Mouse (Mus musculus) heart, embryonic 11.5 days (tissue): ENCODE results near the gene Notum. TPM values are rescaled to one million over a fixed set of nuclear protein-coding genes. Genes with fewer than 3 reads are reported as not detected.
A peak's percentile ranks its signal among the peaks of the same experiment; 100 is the strongest.

Experiments
- ATAC-seq: fragments of 200-750 bp; cut with Nextera tagmentation; replicated peaks from 2 replicates; pipeline ENCODE4 v1.8.0; 2017; ENCODE audit warnings: moderate library complexity; ENCODE audit not compliant: insufficient number of reproducible peaks, low FRiP score, low TSS enrichment
- H3K27ac ChIP-seq: fragments of 300-500 bp; sonication (generic); 2 replicates; pipeline ENCODE4 v1.5.1; 2014; ENCODE audit warnings: mild to moderate bottlenecking, low read depth, low read length
- H3K27me3 ChIP-seq: fragments of 300-500 bp; sonication (generic); 2 replicates; pipeline ENCODE4 v1.6.1; 2014; ENCODE audit warnings: mild to moderate bottlenecking, low read length, mixed read lengths; ENCODE audit not compliant: control insufficient read depth, insufficient read depth
- H3K36me3 ChIP-seq: fragments of 300-500 bp; sonication (generic); 2 replicates; pipeline ENCODE4 v1.6.1; 2014; ENCODE audit warnings: mild to moderate bottlenecking, low read length, moderate library complexity, mixed read lengths; ENCODE audit not compliant: control insufficient read depth, insufficient read depth
- H3K4me1 ChIP-seq: fragments of 300-500 bp; sonication (generic); 2 replicates; pipeline ENCODE4 v1.6.1; 2014; ENCODE audit warnings: low read length; ENCODE audit not compliant: control insufficient read depth, insufficient read depth
- H3K4me2 ChIP-seq: fragments of 300-500 bp; sonication (generic); 2 replicates; pipeline ENCODE4 v1.6.1; 2014; ENCODE audit warnings: mild to moderate bottlenecking, moderate library complexity
- H3K4me3 ChIP-seq: fragments of 300-500 bp; sonication (generic); 2 replicates; pipeline ENCODE4 v1.5.1; 2014; ENCODE audit warnings: low read depth, low read length
- H3K9ac ChIP-seq: fragments of 300-500 bp; sonication (generic); 2 replicates; pipeline ENCODE4 v1.6.1; 2014; ENCODE audit warnings: mild to moderate bottlenecking, low read depth, low read length, moderate library complexity
- H3K9me3 ChIP-seq: fragments of 300-500 bp; sonication (generic); replicated peaks from 2 replicates; pipeline ENCODE4 v1.6.1; 2016; ENCODE audit warnings: low read length; ENCODE audit not compliant: control insufficient read depth
- WGBS: fragments of 180-500 bp; shearing (Covaris S2); extraction: QIAGEN DNeasy Blood & Tissue Kit; methylation state at CpG from one replicate; pipeline ENCODE4 v1.1.7; 2014; ENCODE audit not compliant: insufficient replicate concordance; 5-methylcytosine and 5-hydroxymethylcytosine counted together
- polyA plus RNA-seq: library from polyadenylated mRNA; unstranded; fragments of >200 nt; fragmentation: Nextera tagmentation; extraction: Ambion mirVana; gene quantifications from 2 replicates; pipeline ENCODE4 v1.2.1, GENCODE M21; 2014

Notum gene
- polyA plus RNA-seq, 1 experiment from 2014 or later = 1.5 TPM

DNA sequence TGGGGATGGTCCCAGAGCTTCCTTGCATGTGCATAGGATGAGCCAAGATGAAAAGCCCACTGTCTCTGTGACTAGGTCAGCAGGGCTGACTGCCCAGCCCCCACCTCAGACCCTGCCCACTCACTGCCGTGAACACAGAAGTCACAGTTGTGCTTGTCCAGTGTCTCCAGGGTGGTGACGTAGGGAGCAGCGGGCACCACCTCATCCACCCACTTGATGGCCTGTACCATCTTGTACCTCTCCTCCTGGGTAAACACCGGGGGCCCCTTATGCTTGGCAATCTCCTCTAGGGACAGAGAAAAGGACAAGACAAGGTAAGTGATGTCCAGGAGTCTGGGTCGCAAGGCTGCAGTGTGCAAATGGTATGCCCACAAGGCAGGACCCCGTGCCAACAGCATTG, 45.8 kb downstream of the Notum start:
- ATAC-seq = no peak
- H3K9ac ChIP-seq = no peak overlapping the region
- H3K4me3 ChIP-seq = no peak overlapping the region
- H3K4me2 ChIP-seq = no peak overlapping the region
- no peaks in the 10 kb centered on the region for H3K9me3 ChIP-seq
- H3K36me3 ChIP-seq = peaks cover 28% of the 10 kb centered on the region
- H3K27me3 ChIP-seq = no peaks in the 10 kb centered on the region
- H3K27ac ChIP-seq = no peak overlapping the region
- H3K4me1 ChIP-seq = peaks cover 12% of the 10 kb centered on the region
- 88% methylated on average over 6 of the region's 6 CpGs for WGBS

DNA sequence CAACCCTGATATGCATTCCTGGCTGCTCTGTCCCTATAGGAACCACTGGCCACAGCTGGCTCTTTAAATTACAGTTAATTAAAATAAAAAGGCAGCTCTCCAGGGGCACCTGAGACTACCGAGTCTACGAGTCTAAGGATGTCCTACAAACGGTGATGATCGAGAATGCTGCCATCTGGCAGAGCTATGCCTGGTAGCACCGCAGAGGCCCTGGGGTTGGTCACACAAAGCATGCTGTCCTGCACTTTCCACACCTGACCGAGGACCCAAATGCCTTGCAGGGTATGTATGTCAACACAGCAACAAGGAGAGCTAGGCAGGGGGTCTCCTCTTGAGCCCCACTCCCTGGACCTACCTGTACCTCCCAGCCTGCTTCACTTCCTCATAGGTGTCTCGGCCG, 47.0 kb downstream of the Notum start:
- no peak for ATAC-seq
- H3K27ac ChIP-seq = no peak overlapping the region
- peaks cover 23% of the 10 kb centered on the region for H3K36me3 ChIP-seq
- peaks cover 20% of the 10 kb centered on the region for H3K4me1 ChIP-seq
- no peak overlapping the region for H3K9ac ChIP-seq
- no peak overlapping the region for H3K4me3 ChIP-seq
- 86% methylated on average over 8 of the region's 8 CpGs for WGBS
- no peaks in the 10 kb centered on the region for H3K27me3 ChIP-seq
- H3K9me3 ChIP-seq = no peaks in the 10 kb centered on the region
- H3K4me2 ChIP-seq = no peak overlapping the region

DNA sequence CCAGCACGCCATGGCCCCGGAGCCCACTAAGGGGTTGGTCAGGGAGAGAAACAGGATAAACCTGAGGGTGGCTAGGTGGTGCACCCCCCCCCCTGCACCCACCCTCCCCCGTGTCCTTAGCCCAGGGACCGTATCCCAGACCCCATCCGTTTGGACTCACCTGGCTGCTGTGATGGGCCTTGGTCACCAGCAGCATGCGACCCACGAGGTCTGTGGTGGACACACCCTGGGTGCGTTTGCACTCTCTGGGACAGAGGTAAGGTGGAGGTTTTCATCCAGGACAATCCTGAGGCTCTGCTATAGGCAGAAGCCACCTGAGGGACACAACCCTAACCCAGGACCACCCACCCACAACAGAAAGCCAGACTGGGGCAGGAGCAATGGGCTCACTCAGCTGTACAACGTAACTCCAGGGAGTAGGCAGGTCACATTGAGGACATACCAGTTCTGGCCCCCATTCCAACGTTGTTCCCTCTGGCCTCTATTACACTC, 47.4 kb downstream of the Notum start:
- Histone ChIP-seq H3K4me1 (peaks cover 25% of the 10 kb centered on the region), H3K36me3 (peaks cover 21% of the 10 kb centered on the region), H3K9ac (no peak overlapping the region), H3K27ac (no peak overlapping the region), H3K4me2 (no peak overlapping the region), H3K27me3 (no peaks in the 10 kb centered on the region), H3K9me3 (no peaks in the 10 kb centered on the region), H3K4me3 (no peak overlapping the region)
- ATAC-seq = no peak
- WGBS = 87% methylated on average over 10 of the region's 10 CpGs

DNA sequence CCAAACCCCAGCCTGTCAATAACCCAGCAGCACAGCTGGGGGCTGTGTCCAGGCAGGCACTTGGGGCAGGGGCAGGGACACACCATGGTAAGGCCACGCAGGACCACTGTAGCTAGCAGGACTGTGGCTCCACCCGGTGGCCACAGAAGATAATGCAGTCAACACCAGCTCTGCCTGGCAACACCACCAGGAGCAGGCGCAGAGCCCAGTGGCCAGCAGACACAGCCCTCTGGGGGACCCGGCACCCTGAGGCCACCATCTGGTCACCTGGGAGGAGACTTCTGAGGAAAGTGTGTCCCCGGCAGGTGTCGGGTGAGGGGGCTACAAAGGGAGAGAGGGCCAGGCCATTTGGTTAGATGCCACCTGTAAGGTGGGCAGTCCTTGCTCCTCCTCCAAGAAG, 48.2 kb downstream of the Notum start:
- H3K4me1 ChIP-seq = peaks cover 29% of the 10 kb centered on the region
- H3K36me3 ChIP-seq = peaks cover 19% of the 10 kb centered on the region
- no peak overlapping the region for H3K4me3 ChIP-seq
- WGBS = 40% methylated on average over 6 of the region's 6 CpGs
- H3K4me2 ChIP-seq = no peak overlapping the region
- no peak for ATAC-seq
- peaks cover under 1% of the 10 kb centered on the region; the same call in 1 of the 2 replicates for H3K27me3 ChIP-seq
- no peak overlapping the region for H3K27ac ChIP-seq
- H3K9ac ChIP-seq = no peak overlapping the region
- H3K9me3 ChIP-seq = no peaks in the 10 kb centered on the region

DNA sequence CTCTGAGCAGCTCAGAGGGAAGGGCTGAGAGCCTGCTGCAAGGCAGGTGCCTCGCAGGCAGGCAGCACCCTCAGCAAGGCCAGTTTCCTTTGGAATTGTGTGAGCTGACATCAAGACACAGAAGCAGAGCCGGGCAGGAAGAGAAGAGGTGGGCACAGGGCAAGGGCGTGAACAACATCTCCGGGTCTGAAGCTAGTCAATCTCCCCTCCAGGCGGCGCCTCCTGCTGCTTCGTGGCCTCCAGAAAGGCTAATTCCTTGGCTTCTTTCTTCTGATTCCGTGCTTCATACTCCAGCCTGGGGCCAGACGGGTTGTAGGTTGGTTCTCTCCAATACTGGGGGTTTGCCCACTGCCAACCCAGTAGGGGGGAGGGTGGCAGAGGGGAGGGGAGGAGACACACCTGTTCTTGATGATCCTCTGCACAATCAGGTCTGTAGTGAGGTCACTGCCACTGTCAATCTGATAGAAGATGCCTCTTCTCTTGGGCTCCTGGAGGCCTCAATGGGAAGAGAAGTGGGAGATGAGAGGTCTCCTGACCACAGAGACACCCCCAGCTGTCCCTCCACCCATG, 50.4 kb downstream of the Notum start:
- peaks cover 3% of the 10 kb centered on the region; the same call in 1 of the 2 replicates for H3K27me3 ChIP-seq
- no peak overlapping the region for H3K9ac ChIP-seq
- H3K4me1 ChIP-seq = peaks cover 24% of the 10 kb centered on the region
- H3K36me3 ChIP-seq = peaks cover 19% of the 10 kb centered on the region
- no peak overlapping the region for H3K4me3 ChIP-seq
- no peaks in the 10 kb centered on the region for H3K9me3 ChIP-seq
- no peak overlapping the region for H3K4me2 ChIP-seq
- 87% methylated on average over 9 of the region's 9 CpGs for WGBS
- ATAC-seq = no peak
- H3K27ac ChIP-seq = no peak overlapping the region

DNA sequence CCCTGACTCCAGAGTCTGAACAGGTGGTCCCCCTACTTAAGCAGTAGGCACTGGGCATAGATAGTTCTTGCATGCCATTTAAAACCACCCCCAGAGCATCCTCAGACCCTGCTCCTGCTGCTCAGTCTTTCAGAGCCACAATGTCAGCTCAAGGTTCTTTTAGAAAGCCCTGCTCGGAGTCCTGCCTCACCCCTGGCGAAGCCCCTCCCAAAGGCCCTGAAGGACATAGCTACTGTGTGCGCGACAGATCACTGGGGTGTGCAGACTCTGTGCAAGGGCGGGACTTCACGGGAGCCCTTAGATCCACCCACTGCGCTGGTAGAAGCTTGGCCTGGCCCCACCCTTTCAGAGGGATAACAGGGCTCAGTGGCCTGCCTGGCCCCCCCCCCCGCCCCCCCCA, 51.7 kb downstream of the Notum start:
- Histone ChIP-seq H3K9me3 (no peaks in the 10 kb centered on the region), H3K27ac (peak overlapping the region; percentile 50; the same call in 1 of the 2 replicates), H3K4me2 (peak overlapping the region; percentile 87), H3K36me3 (peaks cover 23% of the 10 kb centered on the region), H3K27me3 (peaks cover 3% of the 10 kb centered on the region; the same call in 1 of the 2 replicates), H3K4me3 (peak overlapping the region; percentile 43; the same call in 1 of the 2 replicates), H3K9ac (peak overlapping the region; percentile 74), H3K4me1 (peaks cover 24% of the 10 kb centered on the region)
- ATAC-seq = peak; percentile 80
- 37% methylated on average over 7 of the region's 8 CpGs for WGBS

DNA sequence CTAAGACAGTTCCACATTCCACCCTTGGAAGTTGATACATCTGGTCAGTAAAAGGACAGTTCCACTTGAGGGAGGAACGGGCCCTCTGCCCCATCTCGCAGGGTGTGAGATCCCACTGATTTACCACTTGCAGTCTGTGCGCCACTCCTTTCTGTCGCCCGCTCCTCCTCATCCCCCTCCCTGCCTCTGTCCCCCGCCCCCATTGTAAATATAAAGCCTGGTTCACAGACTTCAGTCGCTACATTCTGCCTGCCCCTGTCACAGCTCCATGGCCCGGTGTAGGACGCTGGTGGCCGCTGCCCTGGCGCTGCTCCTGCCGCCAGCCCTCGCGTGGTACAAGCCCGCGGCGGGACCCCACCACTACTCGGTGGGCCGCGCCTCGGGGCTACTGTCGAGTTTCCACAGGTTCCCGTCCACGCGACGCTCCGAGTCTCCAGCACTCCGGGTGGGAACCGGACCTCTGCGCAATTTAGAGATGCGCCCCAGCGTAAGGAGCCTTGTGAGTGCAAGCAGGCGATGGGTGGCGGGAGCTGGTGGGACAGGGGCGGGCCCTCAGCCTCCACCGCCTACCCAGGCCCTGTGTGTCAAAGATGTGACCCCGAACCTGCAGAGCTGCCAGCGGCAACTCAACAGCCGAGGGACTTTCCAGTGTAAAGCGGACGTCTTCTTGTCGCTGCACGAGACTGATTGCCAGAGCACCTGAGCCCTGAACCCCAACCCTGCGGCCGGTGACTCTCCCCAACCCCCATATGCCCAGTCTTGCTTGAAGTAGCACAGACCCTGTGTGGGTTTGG, 52.5 kb downstream of the Notum start, which contains the start of gene Npb:
Gene Npb, plus strand, starts transcription at position 237 of the 794 bp plus-strand sequence.
- WGBS = 4% methylated on average over 45 of the region's 45 CpGs
- Histone ChIP-seq H3K9me3 (no peaks in the 10 kb centered on the region), H3K4me3 (peak within 1 kb of the TSS; percentile 43), H3K4me2 (peak within 1 kb of the TSS; percentile 87), H3K36me3 (peaks cover 23% of the 10 kb centered on the region), H3K4me1 (peaks cover 24% of the 10 kb centered on the region), H3K27me3 (peaks cover 3% of the 10 kb centered on the region; the same call in 1 of the 2 replicates), H3K9ac (peak within 1 kb of the TSS; percentile 74), H3K27ac (peak within 1 kb of the TSS; percentile 50; the same call in 1 of the 2 replicates)
- ATAC-seq = no peak

DNA sequence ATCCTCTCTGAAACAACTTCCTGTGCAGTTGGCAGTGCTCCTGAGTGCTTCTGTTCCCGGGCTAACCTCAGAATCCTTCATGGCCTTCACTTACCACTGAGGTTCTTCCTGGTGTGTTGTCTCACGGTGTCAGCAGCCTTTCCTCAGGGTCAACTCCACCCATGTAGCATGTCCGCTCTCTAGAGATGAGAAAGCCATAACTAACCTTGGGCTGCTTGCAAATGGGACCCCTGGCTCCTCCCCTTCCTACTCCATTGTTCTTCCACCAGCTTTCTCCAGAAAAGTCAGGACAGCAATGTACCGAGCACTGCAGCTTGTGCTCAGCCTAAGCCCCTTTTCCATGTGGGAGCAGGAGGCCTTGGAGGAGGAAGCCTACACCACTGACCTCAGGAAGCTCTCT, 54.2 kb downstream of the Notum start:
- Histone ChIP-seq H3K9me3 (no peaks in the 10 kb centered on the region), H3K4me3 (no peak overlapping the region), H3K36me3 (peaks cover 12% of the 10 kb centered on the region), H3K27me3 (peaks cover 3% of the 10 kb centered on the region; the same call in 1 of the 2 replicates), H3K4me2 (no peak overlapping the region), H3K9ac (no peak overlapping the region), H3K27ac (no peak overlapping the region), H3K4me1 (peaks cover 24% of the 10 kb centered on the region)
- no peak for ATAC-seq
- WGBS = 72% methylated on average over 4 of the region's 4 CpGs
